Mouse (Mus musculus) heart, adult 2 months (tissue): ENCODE measurements around the gene Nod1.

Source experiments
- CTCF ChIP-seq: fragments of 200-600 bp; IDR thresholded peaks from 2 replicates; pipeline ENCODE4 v1.8.1; 2022; ENCODE audit warnings: antibody characterized with exemption, mild to moderate bottlenecking, moderate library complexity
- EP300 ChIP-seq: fragments of 200-500 bp; IDR thresholded peaks from 2 replicates; pipeline ENCODE4 v1.6.1; 2011; ENCODE audit warnings: low read depth, low read length, control low read depth; ENCODE audit not compliant: insufficient read depth
- POLR2A ChIP-seq: fragments of 200-500 bp; IDR thresholded peaks from 2 replicates; pipeline ENCODE4 v1.6.1; 2011; ENCODE audit warnings: mild to moderate bottlenecking, low read depth, low read length, control low read depth; ENCODE audit not compliant: insufficient read depth

DNA sequence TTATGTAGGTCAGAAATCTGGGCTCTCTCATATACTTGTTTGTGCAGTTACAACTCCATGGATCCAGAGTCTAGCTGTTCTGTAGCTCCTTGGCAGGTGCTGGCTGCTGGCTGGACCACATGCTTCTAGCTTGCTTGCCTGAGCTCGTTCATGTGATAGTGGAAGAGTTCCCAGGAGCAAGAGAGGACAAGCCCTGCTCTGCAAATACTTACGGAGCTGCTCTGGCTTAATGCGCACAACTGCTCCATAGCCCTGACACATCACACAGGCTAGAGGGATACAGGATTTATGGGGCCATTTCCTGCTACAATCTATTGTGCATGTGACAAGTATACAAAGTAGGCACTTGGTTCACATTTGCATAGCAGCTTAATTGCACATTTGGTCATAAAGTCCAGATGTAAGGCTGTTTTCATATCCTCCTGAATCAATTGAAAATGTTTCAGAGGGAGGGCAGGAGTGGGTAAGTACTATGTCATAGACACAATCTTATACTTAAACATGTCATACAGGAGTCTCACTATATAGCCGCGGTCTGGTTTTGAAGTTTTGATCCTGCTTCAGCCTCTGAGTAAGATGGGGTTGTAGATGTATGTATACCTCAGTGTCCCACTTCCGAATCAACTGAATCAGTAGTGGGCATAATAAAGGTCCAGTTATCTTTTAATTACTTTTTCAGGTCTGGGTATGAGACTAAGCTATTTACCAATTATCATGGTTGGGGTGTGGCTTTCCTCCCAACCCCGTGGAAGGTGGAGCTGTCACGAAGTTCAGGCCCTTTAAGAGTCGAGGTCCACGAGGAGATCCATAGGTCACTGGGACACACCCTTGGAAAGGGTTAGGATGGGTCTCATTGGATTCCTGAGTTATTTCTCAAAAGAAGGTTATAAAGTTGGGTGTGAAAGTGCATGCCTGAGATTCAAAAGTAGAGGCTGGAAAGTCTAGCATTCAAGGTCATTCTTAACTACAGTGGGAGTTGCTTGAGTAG is 66.1 kb downstream of the Nod1 start:
- no peak for TF ChIP-seq CTCF
- TF ChIP-seq EP300 = peak; percentile 94
- TF ChIP-seq POLR2A = no peak
